Mouse (Mus musculus) liver, adult 2 months (tissue): Measurements from ENCODE around the gene Akr1c18. TPM values are rescaled to one million over a fixed set of nuclear protein-coding genes. Genes with fewer than 3 reads are reported as not detected.
"Not testable (repeated sequence)": the region's sequence is repeated elsewhere in the genome, so short reads cannot be mapped to it uniquely, and the experiment has no call there.

ENCODE experiments used
- DNase-seq: peaks from one replicate; pipeline ENCODE4 v3.0.0-alpha.2; 2011; ENCODE audit warnings: low read depth, low spot score; ENCODE audit errors: extremely low read depth
- H3K27ac ChIP-seq: fragments of 200-500 bp; replicated peaks from 2 replicates; pipeline ENCODE4 v1.5.1; 2012; ENCODE audit warnings: low read depth, mild to moderate bottlenecking, control low read depth, inconsistent platforms, low read length; ENCODE audit not compliant: insufficient read depth
- H3K27me3 ChIP-seq: fragments of 200-500 bp; 2 replicates; pipeline ENCODE4 v1.6.1; 2012; ENCODE audit warnings: mild to moderate bottlenecking, moderate library complexity, low read length, inconsistent platforms; ENCODE audit not compliant: control insufficient read depth, insufficient read depth
- H3K36me3 ChIP-seq: fragments of 200-500 bp; 2 replicates; pipeline ENCODE4 v1.6.1; 2012; ENCODE audit warnings: low read length, inconsistent platforms; ENCODE audit not compliant: control insufficient read depth, insufficient read depth
- H3K4me1 ChIP-seq: fragments of 200-500 bp; 2 replicates; pipeline ENCODE4 v1.6.1; 2011; ENCODE audit warnings: low read length; ENCODE audit not compliant: control insufficient read depth, insufficient read depth
- H3K4me3 ChIP-seq: fragments of 200-500 bp; 2 replicates; pipeline ENCODE4 v1.5.1; 2011; ENCODE audit warnings: low read depth, mild to moderate bottlenecking, control low read depth, low read length, moderate library complexity; ENCODE audit not compliant: insufficient read depth
- H3K79me2 ChIP-seq: fragments of 200-500 bp; 2 replicates; pipeline ENCODE4 v1.6.1; 2012; ENCODE audit warnings: inconsistent platforms, mild to moderate bottlenecking, low read length, moderate library complexity; ENCODE audit not compliant: control insufficient read depth, insufficient read depth
- H3K9ac ChIP-seq: fragments of 200-500 bp; 2 replicates; pipeline ENCODE4 v1.6.1; 2012; ENCODE audit warnings: low read depth, mild to moderate bottlenecking, control low read depth, inconsistent platforms, low read length
- CTCF ChIP-seq: fragments of 200-500 bp; IDR thresholded peaks from 2 replicates; pipeline ENCODE4 v1.5.1; 2011; ENCODE audit warnings: low read depth, low read length, control low read depth
- POLR2A ChIP-seq: fragments of 200-500 bp; IDR thresholded peaks from 2 replicates; pipeline ENCODE4 v1.6.1; 2011; ENCODE audit warnings: low read length, control low read depth; ENCODE audit not compliant: insufficient read depth; ENCODE audit errors: extremely low read depth
- WGBS: fragments of 180-500 bp; shearing (Covaris S2); methylation state at CpG from one replicate; pipeline ENCODE4 v1.1.7; 2018; 5-methylcytosine and 5-hydroxymethylcytosine counted together
- polyA plus RNA-seq: library from polyadenylated mRNA; depleted of rRNA; stranded (reverse); fragments of >200 nt; gene quantifications from 2 replicates; pipeline ENCODE4 v1.2.3, GENCODE M21; 2012; rRNA removed
- total RNA-seq: library from RNA; depleted of rRNA; stranded (reverse); fragments of >200 nt; gene quantifications from 2 replicates; pipeline ENCODE4 v1.2.3, GENCODE M21; 2014; rRNA removed

Akr1c18 gene
- total RNA-seq = 0.55 and 3.0 TPM in 2 replicates
- polyA plus RNA-seq = not detected in 2 replicates

DNA sequence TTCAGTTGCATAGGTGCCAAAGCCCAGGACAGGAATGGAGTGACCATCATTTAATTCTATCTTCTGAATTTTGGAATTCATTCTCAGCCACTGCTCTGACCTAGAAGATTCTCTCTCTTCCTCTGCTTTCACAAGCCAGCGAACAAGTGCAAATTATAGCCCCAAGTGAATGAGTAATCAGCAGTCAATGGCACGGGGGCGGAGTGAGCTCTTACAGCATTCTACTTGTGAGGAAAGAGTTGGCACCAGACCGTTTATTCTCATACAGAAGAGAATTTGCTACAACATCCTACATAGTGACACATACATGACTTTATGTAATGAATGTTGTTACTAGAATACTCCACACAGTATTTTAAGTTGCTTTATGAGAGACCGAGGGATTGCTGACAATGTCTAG lies at the start of gene Akr1c18:
Gene Akr1c18 (minus strand): TSS at position 137 of the 400 bp plus-strand sequence.
- Histone ChIP-seq H3K9ac (no peak within 1 kb of the TSS), H3K79me2 (no peaks in the 10 kb centered on the region), H3K27ac (no peak within 1 kb of the TSS), H3K27me3 (no peaks in the 10 kb centered on the region), H3K4me1 (no peaks in the 10 kb centered on the region), H3K36me3 (no peaks in the 10 kb centered on the region), H3K4me3 (no peak within 1 kb of the TSS)
- DNase-seq = peak; percentile 26
- TF ChIP-seq POLR2A = no peak
- WGBS = 34% methylated on average over 5 of the region's 5 CpGs

DNA sequence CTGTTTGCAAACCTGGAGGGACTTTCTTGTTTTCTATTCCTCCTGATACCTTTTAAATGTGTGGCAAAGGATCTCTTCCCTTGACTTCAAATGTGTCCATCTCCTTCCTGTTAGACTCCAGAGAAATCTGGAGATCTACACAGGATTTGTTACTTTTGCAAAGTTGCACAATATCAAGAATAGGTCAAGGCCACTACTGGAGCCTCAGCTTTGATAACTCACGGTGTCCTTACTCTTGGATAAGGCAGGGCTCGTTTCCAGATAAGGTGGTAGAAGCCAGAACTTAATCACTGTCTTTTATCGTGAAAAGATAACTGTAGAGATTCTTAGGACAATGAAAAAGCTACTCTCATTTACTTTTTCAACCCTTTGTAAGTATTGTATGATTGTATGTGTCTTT lies 42.1 kb upstream of the Akr1c18 start:
- H3K79me2 ChIP-seq = peaks cover 7% of the 10 kb centered on the region; the same call in 1 of the 2 replicates
- 13% methylated on average over 3 of the region's 3 CpGs for WGBS
- TF ChIP-seq CTCF (no peak), POLR2A (no peak)

DNA sequence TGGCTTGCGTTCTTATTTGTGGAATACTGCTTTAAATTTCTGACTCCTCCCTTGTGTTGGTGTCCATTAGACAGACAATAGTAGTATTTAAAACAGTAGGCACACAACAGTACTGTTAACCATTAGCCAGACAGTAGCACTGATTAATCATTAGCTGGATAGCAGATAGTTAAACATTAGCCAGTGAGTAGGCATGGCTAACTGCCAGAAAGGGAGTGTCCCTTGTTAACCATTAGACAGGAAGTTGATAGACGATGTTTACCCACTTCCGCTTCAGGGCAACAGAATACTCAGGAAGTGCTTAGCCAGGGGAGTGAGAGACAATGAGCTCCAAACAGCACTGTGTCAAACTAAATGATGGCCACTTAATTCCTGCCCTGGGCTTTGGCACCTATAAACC lies 40.5 kb upstream of the Akr1c18 start, which contains the start of gene Akr1c13:
Gene Akr1c13 (plus strand): TSS at position 247 of the 400 bp plus-strand sequence.
- Histone ChIP-seq H3K79me2 (peaks cover 7% of the 10 kb centered on the region; the same call in 1 of the 2 replicates), H3K27ac (peak within 1 kb of the TSS; percentile 85)

More for the DNA sequence above, 42.1 kb upstream of the Akr1c18 start:
- no peak overlapping the region for H3K27ac ChIP-seq
- H3K9ac ChIP-seq = no peak overlapping the region
- peak; percentile 76 for DNase-seq
- H3K27me3 ChIP-seq = no peaks in the 10 kb centered on the region
- H3K36me3 ChIP-seq = peaks cover 18% of the 10 kb centered on the region
- H3K4me3 ChIP-seq = no peak overlapping the region
- peaks cover 12% of the 10 kb centered on the region; the same call in 1 of the 2 replicates for H3K4me1 ChIP-seq

DNA sequence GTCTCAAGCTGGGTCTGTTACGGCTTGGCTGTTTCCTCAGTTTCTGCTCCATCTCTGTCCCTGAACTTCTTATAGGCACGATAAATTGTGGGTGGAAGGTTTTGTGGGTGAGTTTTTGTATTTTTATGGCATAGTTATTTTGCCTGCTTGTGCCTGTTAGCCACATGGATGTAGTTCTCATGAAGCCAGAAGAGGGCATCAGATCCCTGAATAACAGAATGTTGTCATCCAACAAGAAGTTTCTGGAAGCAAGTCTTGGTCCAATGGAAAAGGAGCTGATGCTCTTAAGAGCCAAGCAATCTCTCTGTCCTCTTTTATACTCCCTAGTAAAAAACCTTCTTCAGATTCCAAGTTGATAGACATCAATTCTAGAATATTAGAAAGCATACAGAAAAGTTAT lies 37.7 kb upstream of the Akr1c18 start:
- 72% methylated on average over 2 of the region's 2 CpGs for WGBS
- TF ChIP-seq CTCF (peak; percentile 48), POLR2A (no peak)
- no peak overlapping the region for H3K4me3 ChIP-seq
- peak; percentile 60 for DNase-seq
- H3K36me3 ChIP-seq = no peaks in the 10 kb centered on the region
- no peaks in the 10 kb centered on the region for H3K27me3 ChIP-seq
- H3K79me2 ChIP-seq = peaks cover 7% of the 10 kb centered on the region; the same call in 1 of the 2 replicates
- H3K9ac ChIP-seq = no peak overlapping the region
- H3K27ac ChIP-seq = no peak overlapping the region
- H3K4me1 ChIP-seq = peaks cover 12% of the 10 kb centered on the region; the same call in 1 of the 2 replicates

More for the DNA sequence above, 40.5 kb upstream of the Akr1c18 start, which contains the start of gene Akr1c13:
- no peaks in the 10 kb centered on the region for H3K27me3 ChIP-seq
- no peak for TF ChIP-seq CTCF
- TF ChIP-seq POLR2A = no peak
- 16% methylated on average over 3 of the region's 3 CpGs for WGBS
- peak; percentile 93 for DNase-seq
- H3K9ac ChIP-seq = peak within 1 kb of the TSS; percentile 84
- peak within 1 kb of the TSS; percentile 71 for H3K4me3 ChIP-seq
- peaks cover 12% of the 10 kb centered on the region; the same call in 1 of the 2 replicates for H3K4me1 ChIP-seq
- H3K36me3 ChIP-seq = peaks cover 4% of the 10 kb centered on the region; the same call in 1 of the 2 replicates

DNA sequence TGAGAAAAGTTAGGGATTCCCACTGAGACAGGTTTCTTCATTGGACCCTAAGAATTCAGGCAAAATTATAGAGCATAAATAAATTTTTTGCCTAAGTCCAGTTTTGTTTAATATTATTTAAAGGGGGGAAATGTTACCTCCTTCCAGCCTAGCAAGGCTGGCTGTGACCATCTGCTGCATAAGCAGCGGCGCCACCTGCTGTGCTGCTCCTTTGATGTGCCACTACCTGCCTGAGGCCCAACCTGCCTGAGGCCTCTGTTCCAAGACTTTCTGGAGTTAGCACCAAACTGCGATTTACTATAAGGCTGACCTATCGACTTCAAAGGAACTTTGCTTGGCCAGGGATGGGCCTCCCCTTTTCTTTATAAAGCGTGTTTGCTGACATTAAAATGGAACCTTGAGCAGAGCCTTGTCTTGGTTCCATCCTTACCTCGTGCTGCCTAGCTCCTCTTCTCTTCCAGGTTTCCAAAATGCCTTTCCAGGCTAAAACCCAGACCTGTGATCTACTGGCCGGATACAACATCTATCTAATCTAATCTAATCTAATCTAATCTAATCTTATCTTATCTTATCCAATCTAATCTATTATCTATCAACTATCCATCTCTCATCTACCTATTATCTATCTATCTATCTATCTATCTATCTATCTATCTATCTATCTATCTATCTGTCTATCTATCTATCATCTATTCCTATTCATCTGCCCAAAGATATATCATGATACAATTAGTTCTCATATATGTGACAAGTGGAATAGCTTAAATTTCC lies 36.4 kb upstream of the Akr1c18 start:
- WGBS = 76% methylated on average over 7 of the region's 7 CpGs
- DNase-seq = not testable (repeated sequence)

DNA sequence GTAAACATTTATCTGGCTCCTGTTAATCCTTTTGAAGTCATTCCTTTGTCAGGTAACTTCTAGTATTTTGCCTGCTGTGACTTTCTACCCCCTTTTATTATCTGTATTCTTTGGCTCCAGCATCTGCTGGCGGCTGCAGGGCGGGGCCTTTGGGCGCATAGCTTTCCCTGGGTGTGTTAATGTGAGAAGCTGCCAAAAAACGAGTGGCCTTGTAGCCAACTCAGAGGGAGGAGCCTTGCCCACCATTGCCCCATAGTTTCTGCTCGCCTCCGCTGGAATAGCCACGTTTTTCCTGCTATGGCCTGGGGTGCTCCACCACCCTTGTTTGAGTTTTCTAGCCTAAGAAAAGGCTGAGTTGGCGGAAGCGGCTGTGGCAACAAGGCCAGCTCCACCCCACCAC lies 32.7 kb upstream of the Akr1c18 start:
- no peak overlapping the region for H3K9ac ChIP-seq
- 86% methylated on average over 9 of the region's 9 CpGs for WGBS
- no peak for DNase-seq
- no peaks in the 10 kb centered on the region for H3K27me3 ChIP-seq
- no peak overlapping the region for H3K27ac ChIP-seq
- H3K4me1 ChIP-seq = no peaks in the 10 kb centered on the region
- TF ChIP-seq POLR2A (no peak), CTCF (no peak)
- no peak overlapping the region for H3K4me3 ChIP-seq
- no peaks in the 10 kb centered on the region for H3K79me2 ChIP-seq
- H3K36me3 ChIP-seq = no peaks in the 10 kb centered on the region

More for the DNA sequence above, 36.4 kb upstream of the Akr1c18 start:
- not testable (repeated sequence) for H3K4me1 ChIP-seq, H3K27ac ChIP-seq, H3K79me2 ChIP-seq, H3K27me3 ChIP-seq, H3K36me3 ChIP-seq, H3K9ac ChIP-seq, H3K4me3 ChIP-seq
- peak; percentile 60 for TF ChIP-seq CTCF

DNA sequence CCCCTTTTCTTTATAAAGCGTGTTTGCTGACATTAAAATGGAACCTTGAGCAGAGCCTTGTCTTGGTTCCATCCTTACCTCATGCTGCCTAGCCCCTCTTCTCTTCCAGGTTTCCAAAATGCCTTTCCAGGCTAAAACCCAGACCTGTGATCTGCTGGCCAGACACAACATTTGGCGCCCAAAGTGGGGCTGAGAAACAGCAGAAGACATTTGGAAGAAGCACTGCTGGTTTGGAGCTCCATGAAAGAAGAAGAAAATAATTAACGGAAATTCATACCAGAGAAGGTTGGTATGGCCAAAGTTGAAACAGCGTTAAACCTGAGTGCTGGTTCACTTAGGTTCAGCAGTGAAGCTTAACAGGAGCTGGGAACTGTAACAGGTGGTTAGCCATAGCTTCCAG lies 30.9 kb upstream of the Akr1c18 start:
- H3K79me2 ChIP-seq, H3K9ac ChIP-seq, H3K4me1 ChIP-seq, H3K27me3 ChIP-seq, H3K36me3 ChIP-seq, H3K27ac ChIP-seq, DNase-seq, H3K4me3 ChIP-seq: not testable (repeated sequence)
- 95% methylated on average over 4 of the region's 4 CpGs for WGBS
